Mouse (Mus musculus): ENCODE measurements around the gene Spocd1. TPM values are rescaled to one million over a fixed set of nuclear protein-coding genes. Genes with fewer than 3 reads are reported as not detected.
"Not testable (repeated sequence)": the region's sequence is repeated elsewhere in the genome, so short reads cannot be mapped to it uniquely, and the experiment has no call there.

Spocd1 gene
- polyA plus RNA-seq, 1 experiment from 2014 or later: not detected

- H3K27me3 ChIP-seq (ENCODE audit: control insufficient read depth, insufficient read depth, low read length): no peaks in the 10 kb centered on the region
- no peaks in the 10 kb centered on the region for H3K36me3 ChIP-seq (ENCODE audit: control insufficient read depth, insufficient read depth, low read length)
- ATAC-seq (ENCODE audit: low FRiP score, low TSS enrichment) (no peak), DNase-seq (ENCODE audit: low spot score) (no peak)
- 86% methylated on average over 10 of the region's 10 CpGs for WGBS
- H3K4me2 ChIP-seq (replicated peaks; ENCODE audit: low read depth): no peak overlapping the region
- no peak for TF ChIP-seq CTCF (IDR thresholded peaks at IDR 0.05; ENCODE audit: low read depth)
- no peak for TF ChIP-seq EP300 (optimal IDR thresholded peaks at IDR 0.05)
- H3K9me3 ChIP-seq (ENCODE audit: control insufficient read depth, low read length): no peaks in the 10 kb centered on the region
- no peak overlapping the region for H3K9ac ChIP-seq (ENCODE audit: low read length)
- H3K27ac ChIP-seq (replicated peaks): no peak overlapping the region
- no peaks in the 10 kb centered on the region for H3K4me1 ChIP-seq (replicated peaks; ENCODE audit: control insufficient read depth, insufficient read depth)
- H3K4me3 ChIP-seq (ENCODE audit: low read depth, low read length): no peak overlapping the region
Observed at GRCm38 (mm10) chr4:129889661-129890060, 39.4 kb upstream of the Spocd1 start.

DNA sequence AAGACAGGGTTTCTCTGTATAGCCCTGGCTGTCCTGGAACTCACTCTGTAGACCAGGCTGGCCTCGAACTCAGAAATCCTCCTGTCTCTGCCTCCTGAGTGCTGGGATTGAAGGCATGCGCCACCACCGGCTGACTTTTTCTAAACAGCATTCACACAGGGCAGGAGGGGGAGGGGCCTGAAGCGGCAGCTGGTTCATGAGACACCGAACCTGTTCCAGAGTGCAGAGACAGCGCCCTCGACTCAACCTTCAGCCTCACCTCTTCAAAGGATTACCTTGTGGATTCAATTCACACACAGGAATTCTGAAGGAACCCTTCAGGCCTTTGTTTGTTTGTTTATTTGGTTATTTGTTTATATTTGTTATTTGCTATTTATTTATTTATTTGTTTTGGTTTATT lies 39.0 kb upstream of the Spocd1 start:
- Histone ChIP-seq H3K27ac (replicated peaks) (no peak overlapping the region), H3K4me1 (replicated peaks; ENCODE audit: control insufficient read depth, insufficient read depth) (no peaks in the 10 kb centered on the region), H3K4me2 (replicated peaks; ENCODE audit: low read depth) (no peak overlapping the region), H3K27me3 (ENCODE audit: control insufficient read depth, insufficient read depth, low read length) (no peaks in the 10 kb centered on the region), H3K4me3 (ENCODE audit: low read depth, low read length) (no peak overlapping the region), H3K36me3 (ENCODE audit: control insufficient read depth, insufficient read depth, low read length) (no peaks in the 10 kb centered on the region), H3K9ac (ENCODE audit: low read length) (no peak overlapping the region), H3K9me3 (ENCODE audit: control insufficient read depth, low read length) (no peaks in the 10 kb centered on the region)
- TF ChIP-seq CTCF (IDR thresholded peaks at IDR 0.05; ENCODE audit: low read depth) (no peak), EP300 (optimal IDR thresholded peaks at IDR 0.05) (no peak)
- no peak for ATAC-seq (ENCODE audit: low FRiP score, low TSS enrichment)
- WGBS: 86% methylated on average over 7 of the region's 7 CpGs
- no peak for DNase-seq (ENCODE audit: low spot score)

DNA sequence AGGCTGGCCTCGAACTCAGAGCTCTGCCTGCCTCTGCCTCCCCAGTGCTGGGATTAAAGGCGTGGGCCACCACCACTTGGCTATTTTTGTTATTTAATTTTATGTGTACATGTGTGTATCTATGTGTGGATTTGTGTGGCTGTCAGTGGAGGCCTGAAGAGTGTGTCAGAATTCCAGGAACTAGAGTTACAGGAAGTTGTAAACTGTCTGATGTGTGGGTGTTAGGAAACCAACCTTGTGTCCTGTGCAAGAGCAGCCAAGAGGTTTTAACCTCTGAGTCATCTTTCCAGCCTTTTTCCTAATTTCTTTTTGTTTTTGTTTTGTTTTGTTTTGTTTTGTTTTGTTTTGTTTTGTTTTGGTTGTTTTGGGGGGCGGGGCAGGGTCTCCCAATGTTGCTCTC lies 34.2 kb upstream of the Spocd1 start:
- Histone ChIP-seq H3K27me3 (ENCODE audit: control insufficient read depth, insufficient read depth, low read length) (no peaks in the 10 kb centered on the region), H3K9ac (ENCODE audit: low read length) (no peak overlapping the region), H3K4me3 (ENCODE audit: low read depth, low read length) (no peak overlapping the region), H3K9me3 (ENCODE audit: control insufficient read depth, low read length) (no peaks in the 10 kb centered on the region), H3K4me2 (replicated peaks; ENCODE audit: low read depth) (no peak overlapping the region), H3K36me3 (ENCODE audit: control insufficient read depth, insufficient read depth, low read length) (no peaks in the 10 kb centered on the region), H3K27ac (replicated peaks) (no peak overlapping the region), H3K4me1 (replicated peaks; ENCODE audit: control insufficient read depth, insufficient read depth) (no peaks in the 10 kb centered on the region)
- TF ChIP-seq EP300 (optimal IDR thresholded peaks at IDR 0.05) (no peak), CTCF (IDR thresholded peaks at IDR 0.05; ENCODE audit: low read depth) (no peak)
- no peak for DNase-seq (ENCODE audit: low spot score)
- WGBS: 98% methylated on average over 3 of the region's 3 CpGs
- ATAC-seq (ENCODE audit: low FRiP score, low TSS enrichment): no peak

GRCm38 (mm10) chr4:129898815-129899214 lies 30.2 kb upstream of the Spocd1 start:
- H3K27me3 ChIP-seq (ENCODE audit: control insufficient read depth, insufficient read depth, low read length); H3K27ac ChIP-seq (replicated peaks); H3K36me3 ChIP-seq (ENCODE audit: control insufficient read depth, insufficient read depth, low read length); H3K9me3 ChIP-seq (ENCODE audit: control insufficient read depth, low read length); H3K4me3 ChIP-seq (ENCODE audit: low read depth, low read length); DNase-seq (ENCODE audit: low spot score); H3K4me2 ChIP-seq (replicated peaks; ENCODE audit: low read depth); ATAC-seq (ENCODE audit: low FRiP score, low TSS enrichment); H3K9ac ChIP-seq (ENCODE audit: low read length); H3K4me1 ChIP-seq (replicated peaks; ENCODE audit: control insufficient read depth, insufficient read depth): not testable (repeated sequence)
- WGBS: 92% methylated on average over 18 of the region's 18 CpGs

GRCm38 (mm10) chr4:129902394-129902793 lies 26.7 kb upstream of the Spocd1 start:
- DNase-seq (ENCODE audit: low spot score): no peak
- TF ChIP-seq EP300 (optimal IDR thresholded peaks at IDR 0.05) (no peak), CTCF (IDR thresholded peaks at IDR 0.05; ENCODE audit: low read depth) (no peak)
- no peaks in the 10 kb centered on the region for H3K4me1 ChIP-seq (replicated peaks; ENCODE audit: control insufficient read depth, insufficient read depth)
- no peaks in the 10 kb centered on the region for H3K36me3 ChIP-seq (ENCODE audit: control insufficient read depth, insufficient read depth, low read length)
- ATAC-seq (ENCODE audit: low FRiP score, low TSS enrichment): no peak
- no peak overlapping the region for H3K9ac ChIP-seq (ENCODE audit: low read length)
- H3K27ac ChIP-seq (replicated peaks): no peak overlapping the region
- H3K4me3 ChIP-seq (ENCODE audit: low read depth, low read length): no peak overlapping the region
- H3K9me3 ChIP-seq (ENCODE audit: control insufficient read depth, low read length): no peaks in the 10 kb centered on the region
- no peak overlapping the region for H3K4me2 ChIP-seq (replicated peaks; ENCODE audit: low read depth)
- 72% methylated on average over 4 of the region's 4 CpGs for WGBS
- no peaks in the 10 kb centered on the region for H3K27me3 ChIP-seq (ENCODE audit: control insufficient read depth, insufficient read depth, low read length)

GRCm38 (mm10) chr4:129903577-129903976 lies 25.5 kb upstream of the Spocd1 start:
- H3K36me3 ChIP-seq (ENCODE audit: control insufficient read depth, insufficient read depth, low read length): no peaks in the 10 kb centered on the region
- H3K4me1 ChIP-seq (replicated peaks; ENCODE audit: control insufficient read depth, insufficient read depth): no peaks in the 10 kb centered on the region
- DNase-seq (ENCODE audit: low spot score) (no peak), ATAC-seq (ENCODE audit: low FRiP score, low TSS enrichment) (no peak)
- H3K4me2 ChIP-seq (replicated peaks; ENCODE audit: low read depth): no peak overlapping the region
- H3K27me3 ChIP-seq (ENCODE audit: control insufficient read depth, insufficient read depth, low read length): no peaks in the 10 kb centered on the region
- no peak overlapping the region for H3K9ac ChIP-seq (ENCODE audit: low read length)
- WGBS: 44% methylated on average over 3 of the region's 3 CpGs
- TF ChIP-seq EP300 (optimal IDR thresholded peaks at IDR 0.05) (no peak), CTCF (IDR thresholded peaks at IDR 0.05; ENCODE audit: low read depth) (no peak)
- H3K9me3 ChIP-seq (ENCODE audit: control insufficient read depth, low read length): no peaks in the 10 kb centered on the region
- no peak overlapping the region for H3K4me3 ChIP-seq (ENCODE audit: low read depth, low read length)
- no peak overlapping the region for H3K27ac ChIP-seq (replicated peaks)

Measured in stomach, postnatal 0 days (tissue).